Mouse (Mus musculus): ENCODE results near the gene Ppp1r3c.

GRCm38 (mm10) chr19:36696601-36697122 is 39.8 kb downstream of the Ppp1r3c start:
- TF ChIP-seq ZMIZ1 (IDR thresholded peaks at IDR 0.05; ENCODE audit: low read depth, low read length): no peak
- TF ChIP-seq CTCF (IDR thresholded peaks at IDR 0.05 in 2 of 3, conservative IDR thresholded peaks at IDR 0.05 in 1 of 3; ENCODE audit: control insufficient read depth in 1 of 3, insufficient read depth in 1 of 3, low read depth in 2 of 3, low read length in 3 of 3, poor library complexity in 1 of 3, severe bottlenecking in 1 of 3): no peak
- TF ChIP-seq TCF12 (IDR thresholded peaks at IDR 0.05; ENCODE audit: low read depth, low read length): no peak
- no peak for TF ChIP-seq E2F4 (IDR thresholded peaks at IDR 0.05; ENCODE audit: borderline replicate concordance, low read depth, low read length)
- TF ChIP-seq JUND (IDR thresholded peaks at IDR 0.05; ENCODE audit: low read depth, low read length): no peak
- no peak for TF ChIP-seq HCFC1 (IDR thresholded peaks at IDR 0.05; ENCODE audit: low read depth, low read length)
